Mouse (Mus musculus) midbrain, embryonic 11.5 days (tissue): ENCODE results near the gene Creg1. TPM values are rescaled to one million over a fixed set of nuclear protein-coding genes. Genes with fewer than 3 reads are reported as not detected.

Experiments used
- ATAC-seq: fragments of 200-750 bp; cut with Nextera tagmentation; 2 replicates; pipeline ENCODE4 v1.8.0; 2017; ENCODE audit warnings: moderate TSS enrichment, moderate library complexity; ENCODE audit not compliant: low FRiP score
- DNase-seq: peaks from one replicate; pipeline ENCODE4 v3.0.0; 2015; ENCODE audit warnings: low spot score; ENCODE audit errors: missing footprints
- H3K27ac ChIP-seq: fragments of 300-500 bp; sonication (generic); 2 replicates; pipeline ENCODE4 v1.5.1; 2014; ENCODE audit warnings: low read depth, low read length
- H3K27me3 ChIP-seq: fragments of 300-500 bp; sonication (generic); 2 replicates; pipeline ENCODE4 v1.6.1; 2014; ENCODE audit warnings: mild to moderate bottlenecking, low read length, moderate library complexity, mixed read lengths; ENCODE audit not compliant: control insufficient read depth, insufficient read depth
- H3K36me3 ChIP-seq: fragments of 300-500 bp; sonication (generic); 2 replicates; pipeline ENCODE4 v1.6.1; 2014; ENCODE audit warnings: mild to moderate bottlenecking, low read length, moderate library complexity, mixed read lengths; ENCODE audit not compliant: control insufficient read depth, insufficient read depth
- H3K4me1 ChIP-seq: fragments of 300-500 bp; sonication (generic); 2 replicates; pipeline ENCODE4 v1.6.1; 2014; ENCODE audit warnings: low read length; ENCODE audit not compliant: control insufficient read depth, insufficient read depth
- H3K4me2 ChIP-seq: fragments of 300-500 bp; sonication (generic); 2 replicates; pipeline ENCODE4 v1.6.1; 2014; ENCODE audit warnings: mild to moderate bottlenecking, moderate library complexity
- H3K4me3 ChIP-seq: fragments of 300-500 bp; sonication (generic); 2 replicates; pipeline ENCODE4 v1.5.1; 2014; ENCODE audit warnings: low read depth, low read length
- H3K9ac ChIP-seq: fragments of 300-500 bp; sonication (generic); 2 replicates; pipeline ENCODE4 v1.6.1; 2014; ENCODE audit warnings: low read length
- H3K9me3 ChIP-seq: fragments of 300-500 bp; sonication (generic); 2 replicates; pipeline ENCODE4 v1.6.1; 2016; ENCODE audit warnings: low read length; ENCODE audit not compliant: control insufficient read depth
- WGBS: fragments of 180-500 bp; shearing (Covaris S2); extraction: QIAGEN DNeasy Blood & Tissue Kit; methylation state at CpG from one replicate; pipeline ENCODE4 v1.1.7; 2014; 5-methylcytosine and 5-hydroxymethylcytosine counted together
- polyA plus RNA-seq: library from polyadenylated mRNA; unstranded; fragments of >200 nt; fragmentation: Nextera tagmentation; extraction: Ambion mirVana; gene quantifications from 2 replicates; pipeline ENCODE4 v1.2.1, GENCODE M21; 2014

The Creg1 gene
- polyA plus RNA-seq, 1 experiment from 2014 or later: 37.4 TPM

DNA sequence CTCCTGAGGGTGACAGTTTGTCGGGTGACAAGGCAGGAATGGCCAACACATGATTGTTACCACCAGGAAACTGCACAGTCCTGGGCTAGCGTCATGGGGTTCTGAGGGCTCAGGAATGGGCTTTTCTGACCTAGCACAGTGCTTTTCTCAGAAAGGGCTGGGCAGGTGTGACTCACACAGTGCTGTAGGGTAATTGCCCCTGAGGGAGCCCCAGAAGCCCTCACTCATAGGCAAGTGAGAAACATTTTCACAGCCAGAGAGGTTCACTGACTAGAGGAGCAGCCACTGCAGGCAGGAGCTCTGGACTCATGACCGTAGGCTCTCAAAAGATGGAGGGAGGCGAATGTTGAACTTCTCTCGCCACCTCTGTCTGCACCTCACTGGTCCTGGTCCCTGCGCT is 26.4 kb downstream of the Creg1 start:
- Histone ChIP-seq H3K27me3 (no peaks in the 10 kb centered on the region), H3K9ac (no peak overlapping the region), H3K4me2 (no peak overlapping the region), H3K4me3 (no peak overlapping the region), H3K27ac (no peak overlapping the region), H3K4me1 (peaks cover 2% of the 10 kb centered on the region; the same call in 1 of the 2 replicates), H3K36me3 (no peaks in the 10 kb centered on the region), H3K9me3 (no peaks in the 10 kb centered on the region)
- no peak for ATAC-seq
- DNase-seq: no peak
- 86% methylated on average over 6 of the region's 6 CpGs for WGBS

DNA sequence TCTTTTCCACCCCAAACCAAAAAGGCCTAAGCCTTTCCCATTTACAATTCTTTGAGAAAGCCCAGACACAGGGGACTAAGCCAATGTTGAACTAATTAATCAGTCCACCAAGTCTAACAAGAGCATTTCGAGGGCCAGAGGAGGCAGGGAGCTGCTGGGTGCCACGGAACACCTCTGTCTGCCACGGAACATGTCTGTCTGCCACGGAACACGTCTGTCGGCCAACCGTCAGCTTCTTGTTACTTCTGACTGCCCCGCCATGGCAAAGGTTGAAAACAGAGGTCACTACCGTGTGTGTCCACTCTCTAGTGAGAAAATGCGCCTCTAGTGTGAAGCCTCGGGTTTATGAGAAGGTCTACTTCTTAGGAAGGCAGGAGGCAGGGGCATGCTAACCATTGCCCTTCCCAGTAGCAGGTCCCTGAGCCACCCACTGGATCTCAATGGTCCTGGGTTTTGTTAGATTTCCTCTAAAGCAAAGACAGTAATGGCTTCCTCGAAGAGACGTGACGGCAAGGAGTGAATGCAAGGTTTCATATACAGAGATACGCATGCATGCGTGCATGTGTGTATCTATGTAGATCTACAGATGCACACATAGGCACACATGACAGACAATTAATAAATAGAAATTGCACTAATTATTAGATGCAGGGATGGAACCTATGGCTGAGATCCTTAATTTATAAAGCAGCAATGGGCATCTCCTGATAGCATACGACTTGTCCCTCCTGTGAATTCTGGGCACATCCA is 27.1 kb downstream of the Creg1 start:
- Histone ChIP-seq H3K27ac (no peak overlapping the region), H3K36me3 (no peaks in the 10 kb centered on the region), H3K4me1 (peaks cover 2% of the 10 kb centered on the region; the same call in 1 of the 2 replicates), H3K9me3 (no peaks in the 10 kb centered on the region), H3K9ac (no peak overlapping the region), H3K4me2 (no peak overlapping the region), H3K4me3 (no peak overlapping the region), H3K27me3 (no peaks in the 10 kb centered on the region)
- 92% methylated on average over 17 of the region's 17 CpGs for WGBS
- DNase-seq (no peak), ATAC-seq (no peak)

DNA sequence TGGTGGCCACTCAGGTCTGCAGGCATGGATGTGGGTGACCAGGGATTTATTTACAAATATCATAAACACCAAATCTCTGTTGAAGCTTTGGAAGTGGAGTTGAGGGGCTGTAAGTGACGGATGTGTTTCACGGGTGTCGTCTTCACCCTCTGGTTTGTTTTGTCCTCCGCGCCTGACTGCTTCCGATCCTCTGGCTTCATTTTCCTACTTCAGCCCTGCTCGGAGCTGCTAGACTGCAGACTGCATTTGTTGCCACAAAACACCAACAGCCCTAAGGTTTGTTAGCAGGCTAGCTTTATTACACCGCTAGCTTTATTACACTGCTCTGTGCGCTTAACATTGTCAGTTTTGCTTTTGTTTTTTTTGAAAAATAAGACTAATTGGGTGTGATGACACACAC is 27.9 kb downstream of the Creg1 start:
- WGBS: 84% methylated on average over 9 of the region's 9 CpGs
- Histone ChIP-seq H3K27me3 (no peaks in the 10 kb centered on the region), H3K4me2 (no peak overlapping the region), H3K27ac (no peak overlapping the region), H3K36me3 (no peaks in the 10 kb centered on the region), H3K9ac (no peak overlapping the region), H3K4me1 (no peaks in the 10 kb centered on the region), H3K9me3 (no peaks in the 10 kb centered on the region), H3K4me3 (no peak overlapping the region)
- no peak for ATAC-seq
- DNase-seq: no peak

DNA sequence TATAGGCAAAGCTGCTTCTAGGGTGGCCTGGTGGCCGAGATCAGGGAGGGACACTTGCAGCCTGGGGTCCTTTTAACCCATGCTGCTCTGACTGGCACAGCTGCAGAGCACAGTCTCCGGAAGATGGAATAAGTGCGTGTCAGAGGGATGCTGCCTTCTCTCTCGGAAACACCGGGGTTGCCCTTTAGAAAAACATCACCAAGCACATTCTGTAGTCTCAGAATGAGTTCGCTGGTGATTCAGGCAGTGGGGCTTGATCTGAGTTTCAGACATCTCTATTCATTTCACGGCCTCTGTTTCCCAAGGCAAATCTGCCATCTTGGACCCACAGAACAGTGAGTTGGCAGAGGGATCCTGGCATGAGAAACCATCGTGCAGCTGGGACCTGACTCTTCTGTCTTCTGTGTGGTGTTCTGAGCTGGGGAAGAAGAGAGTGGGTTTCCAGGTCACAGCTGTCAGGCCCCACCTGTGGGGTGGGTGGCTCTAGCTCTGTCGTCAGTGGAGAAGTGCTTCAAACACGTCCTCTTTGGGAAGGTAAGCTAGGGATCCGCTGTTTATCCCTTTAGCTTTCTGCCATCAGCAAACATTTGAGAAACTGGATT is 38.3 kb downstream of the Creg1 start:
- H3K4me3 ChIP-seq: no peak overlapping the region

DNA sequence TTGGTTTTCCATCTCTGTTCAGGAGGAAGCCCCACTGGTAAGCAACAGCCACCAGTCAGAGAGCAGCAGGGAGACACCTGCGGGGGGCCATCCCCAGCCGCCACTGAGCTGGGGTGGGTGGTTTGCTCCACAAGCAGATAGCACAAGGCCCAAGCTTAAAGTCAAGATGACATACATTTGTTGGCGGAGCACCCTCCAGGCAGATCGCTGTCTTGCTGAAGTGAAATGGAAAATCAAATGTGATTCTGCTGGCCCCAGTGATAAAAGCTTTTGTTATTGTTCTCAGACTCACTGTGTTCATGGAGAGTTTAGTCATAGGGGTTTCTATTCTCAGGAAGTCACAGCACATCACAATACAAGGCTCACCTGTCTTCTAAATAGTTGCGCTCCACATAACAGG is 39.6 kb downstream of the Creg1 start:
- H3K9ac ChIP-seq: no peak overlapping the region
- ATAC-seq: no peak
- peaks cover 2% of the 10 kb centered on the region; the same call in 1 of the 2 replicates for H3K9me3 ChIP-seq
- 85% methylated on average over 5 of the region's 5 CpGs for WGBS
- no peak overlapping the region for H3K4me2 ChIP-seq
- no peak for DNase-seq
- H3K4me3 ChIP-seq: no peak overlapping the region
- no peaks in the 10 kb centered on the region for H3K36me3 ChIP-seq
- no peaks in the 10 kb centered on the region for H3K4me1 ChIP-seq
- H3K27ac ChIP-seq: no peak overlapping the region
- H3K27me3 ChIP-seq: no peaks in the 10 kb centered on the region

More for the DNA sequence above, 38.3 kb downstream of the Creg1 start:
- 74% methylated on average over 11 of the region's 11 CpGs for WGBS
- Histone ChIP-seq H3K27me3 (no peaks in the 10 kb centered on the region), H3K36me3 (no peaks in the 10 kb centered on the region), H3K9me3 (peaks cover 2% of the 10 kb centered on the region; the same call in 1 of the 2 replicates), H3K27ac (no peak overlapping the region), H3K4me2 (no peak overlapping the region), H3K9ac (no peak overlapping the region), H3K4me1 (peaks cover 7% of the 10 kb centered on the region)
- ATAC-seq: no peak
- no peak for DNase-seq

DNA sequence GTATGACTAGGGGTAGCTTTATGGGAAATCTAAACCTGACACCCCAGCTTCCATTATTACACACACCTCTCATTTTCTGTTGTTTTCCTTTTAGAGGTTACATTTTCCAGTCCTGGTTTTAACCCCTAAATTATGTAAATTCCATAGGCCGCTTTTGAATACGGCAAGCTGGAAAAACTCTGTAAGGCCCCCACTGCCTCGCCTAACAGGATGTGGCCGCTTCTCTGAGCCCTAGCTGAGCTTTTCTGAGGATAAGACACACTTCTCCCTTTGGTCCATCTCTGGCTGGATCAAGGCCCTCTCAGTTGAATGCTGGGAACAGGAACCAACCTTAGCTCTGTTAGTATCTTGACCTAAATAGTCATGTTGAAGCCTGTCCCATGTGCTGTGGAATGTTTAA is 40.6 kb downstream of the Creg1 start:
- ATAC-seq (no peak), DNase-seq (no peak)
- no peaks in the 10 kb centered on the region for H3K36me3 ChIP-seq
- H3K4me1 ChIP-seq: no peaks in the 10 kb centered on the region
- H3K4me2 ChIP-seq: no peak overlapping the region
- H3K4me3 ChIP-seq: no peak overlapping the region
- H3K27ac ChIP-seq: no peak overlapping the region
- no peak overlapping the region for H3K9ac ChIP-seq
- 95% methylated on average over 4 of the region's 4 CpGs for WGBS
- peaks cover 2% of the 10 kb centered on the region; the same call in 1 of the 2 replicates for H3K9me3 ChIP-seq
- no peaks in the 10 kb centered on the region for H3K27me3 ChIP-seq

DNA sequence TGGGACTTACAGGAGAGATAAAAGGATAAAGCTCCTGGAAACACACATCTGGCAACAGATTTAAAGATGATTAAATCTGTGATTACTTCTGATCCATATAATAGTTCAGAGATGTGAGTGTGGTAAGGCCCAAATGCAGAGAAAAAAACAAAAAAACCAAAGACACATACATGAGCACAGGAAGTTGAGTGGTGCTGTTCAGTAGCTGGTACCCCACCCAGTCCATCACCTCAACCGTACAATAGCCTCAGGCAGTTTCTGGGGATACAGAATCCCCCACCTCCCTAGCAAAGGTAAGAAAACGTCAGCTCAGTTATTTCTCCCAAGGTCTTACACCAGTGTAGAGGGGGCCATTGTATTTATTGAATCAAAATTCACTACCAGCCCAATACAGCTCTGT is 47.1 kb downstream of the Creg1 start:
- no peak for ATAC-seq
- H3K9ac ChIP-seq: no peak overlapping the region
- WGBS: 88% methylated on average over 2 of the region's 2 CpGs

DNA sequence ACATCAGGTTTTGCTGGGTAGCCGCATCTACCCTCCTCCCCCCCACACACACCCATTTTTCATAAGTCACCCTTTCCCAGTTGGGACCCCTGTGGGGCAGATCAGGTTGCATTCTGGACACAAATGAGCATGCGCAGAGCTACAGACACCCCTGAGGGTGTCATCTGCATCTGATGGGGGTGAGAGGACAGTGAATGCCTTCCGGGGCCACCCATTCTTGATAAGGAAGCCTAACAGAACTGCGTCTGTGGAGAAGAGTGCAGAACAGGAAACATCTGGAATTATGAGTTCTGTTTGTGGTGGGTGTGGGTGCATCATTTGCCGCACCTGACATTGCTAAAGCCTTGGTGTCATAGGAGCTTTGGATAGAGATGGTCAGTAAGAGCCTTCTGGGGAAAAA is 47.6 kb downstream of the Creg1 start:
- no peak overlapping the region for H3K4me3 ChIP-seq
- 98% methylated on average over 5 of the region's 5 CpGs for WGBS
- ATAC-seq: no peak
- no peaks in the 10 kb centered on the region for H3K9me3 ChIP-seq
- H3K36me3 ChIP-seq: no peaks in the 10 kb centered on the region
- DNase-seq: no peak
- no peak overlapping the region for H3K9ac ChIP-seq
- H3K4me1 ChIP-seq: peaks cover 25% of the 10 kb centered on the region
- peaks cover 8% of the 10 kb centered on the region for H3K27me3 ChIP-seq
- no peak overlapping the region for H3K27ac ChIP-seq
- H3K4me2 ChIP-seq: no peak overlapping the region

More for the DNA sequence above, 47.1 kb downstream of the Creg1 start:
- Histone ChIP-seq H3K36me3 (no peaks in the 10 kb centered on the region), H3K27ac (no peak overlapping the region), H3K4me3 (no peak overlapping the region), H3K4me1 (peaks cover 25% of the 10 kb centered on the region), H3K9me3 (no peaks in the 10 kb centered on the region), H3K4me2 (no peak overlapping the region), H3K27me3 (peaks cover 7% of the 10 kb centered on the region)
- no peak for DNase-seq

DNA sequence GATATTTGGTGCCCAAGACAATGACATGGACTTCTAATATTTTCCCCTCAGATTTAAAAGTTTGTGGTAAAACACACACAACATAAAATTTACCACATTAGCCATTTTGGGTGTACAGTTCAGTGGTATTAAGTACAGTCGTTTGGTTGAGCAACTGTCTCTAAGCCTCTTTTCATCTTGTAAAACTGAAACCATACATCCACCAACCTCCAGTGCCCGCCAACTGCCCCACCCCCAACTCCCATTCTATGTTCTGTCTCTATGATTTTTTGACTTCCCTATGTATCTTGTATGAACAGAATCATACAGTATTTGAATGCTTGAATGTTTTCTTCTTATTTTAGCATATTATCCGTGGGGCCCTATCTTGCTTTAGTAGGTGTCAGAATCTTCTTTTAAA is 49.2 kb downstream of the Creg1 start:
- DNase-seq (no peak), ATAC-seq (no peak)
- WGBS: 82% methylated on average over 3 of the region's 3 CpGs
- H3K9me3 ChIP-seq: no peaks in the 10 kb centered on the region
- H3K4me2 ChIP-seq: no peak overlapping the region
- H3K4me1 ChIP-seq: peaks cover 31% of the 10 kb centered on the region
- H3K27me3 ChIP-seq: peaks cover 12% of the 10 kb centered on the region
- H3K4me3 ChIP-seq: no peak overlapping the region
- no peaks in the 10 kb centered on the region for H3K36me3 ChIP-seq
- H3K27ac ChIP-seq: no peak overlapping the region
- no peak overlapping the region for H3K9ac ChIP-seq
